Mouse (Mus musculus) G1E (cell line): ENCODE results near the gene Prdm10.

Experiments used
- CTCF ChIP-seq: IDR thresholded peaks from 2 replicates; pipeline ENCODE4 v1.5.1; 2012; ENCODE audit warnings: low read depth, low read length, inconsistent platforms, mixed read lengths
- GATA1 ChIP-seq: IDR thresholded peaks from 2 replicates; pipeline ENCODE4 v1.6.1; 2012; ENCODE audit warnings: borderline replicate concordance, low read length, inconsistent platforms, mixed read lengths
- GATA2 ChIP-seq: IDR thresholded peaks from 2 replicates; pipeline ENCODE4 v1.6.1; 2012; ENCODE audit warnings: low read depth, low read length, inconsistent platforms, borderline replicate concordance
- TAL1 ChIP-seq: conservative IDR thresholded peaks from 2 replicates; pipeline ENCODE4 v1.6.1; 2012; ENCODE audit warnings: low read depth, low read length, inconsistent platforms, mixed read lengths

DNA sequence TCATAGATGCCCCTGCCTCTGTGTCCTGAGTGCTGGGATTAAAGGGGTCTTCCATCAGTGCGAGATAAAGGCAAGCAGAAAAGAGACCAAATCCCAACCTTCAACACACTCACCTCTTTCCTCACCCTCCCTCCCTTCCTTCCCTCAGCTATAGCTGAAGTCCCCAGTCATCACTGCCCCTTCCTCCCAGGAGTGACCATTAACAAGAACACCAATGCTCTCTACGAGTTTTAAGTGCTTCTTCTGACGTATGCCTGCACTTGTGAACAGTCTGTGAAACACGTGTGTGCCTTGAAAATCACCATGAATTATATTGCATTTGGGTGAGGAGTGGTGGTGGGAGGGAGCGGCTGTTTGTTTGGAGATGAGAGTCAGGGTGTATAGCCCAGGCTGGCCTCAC is 44.3 kb upstream of the Prdm10 start:
- TF ChIP-seq TAL1: no peak
- no peak for TF ChIP-seq CTCF
- no peak for TF ChIP-seq GATA1
- TF ChIP-seq GATA2: no peak
